Mouse (Mus musculus) adrenal gland, adult 8-10 months (tissue): ENCODE results near the gene Pdgfc. TPM values are rescaled to one million over a fixed set of nuclear protein-coding genes. Genes with fewer than 3 reads are reported as not detected.
"Not testable (repeated sequence)": the region's sequence is repeated elsewhere in the genome, so short reads cannot be mapped to it uniquely, and the experiment has no call there.

Experiments
- DNase-seq: peaks from one replicate; pipeline ENCODE4 v3.0.0; 2022
- total RNA-seq, 4 experiments: library from RNA; stranded (reverse); gene quantifications; 2 replicates each; pipeline ENCODE4 v1.2.4; 2022

Gene Pdgfc
- total RNA-seq, 4 experiments from 2014 or later = 6.3 to 9.0 (median 7.5) TPM

DNA sequence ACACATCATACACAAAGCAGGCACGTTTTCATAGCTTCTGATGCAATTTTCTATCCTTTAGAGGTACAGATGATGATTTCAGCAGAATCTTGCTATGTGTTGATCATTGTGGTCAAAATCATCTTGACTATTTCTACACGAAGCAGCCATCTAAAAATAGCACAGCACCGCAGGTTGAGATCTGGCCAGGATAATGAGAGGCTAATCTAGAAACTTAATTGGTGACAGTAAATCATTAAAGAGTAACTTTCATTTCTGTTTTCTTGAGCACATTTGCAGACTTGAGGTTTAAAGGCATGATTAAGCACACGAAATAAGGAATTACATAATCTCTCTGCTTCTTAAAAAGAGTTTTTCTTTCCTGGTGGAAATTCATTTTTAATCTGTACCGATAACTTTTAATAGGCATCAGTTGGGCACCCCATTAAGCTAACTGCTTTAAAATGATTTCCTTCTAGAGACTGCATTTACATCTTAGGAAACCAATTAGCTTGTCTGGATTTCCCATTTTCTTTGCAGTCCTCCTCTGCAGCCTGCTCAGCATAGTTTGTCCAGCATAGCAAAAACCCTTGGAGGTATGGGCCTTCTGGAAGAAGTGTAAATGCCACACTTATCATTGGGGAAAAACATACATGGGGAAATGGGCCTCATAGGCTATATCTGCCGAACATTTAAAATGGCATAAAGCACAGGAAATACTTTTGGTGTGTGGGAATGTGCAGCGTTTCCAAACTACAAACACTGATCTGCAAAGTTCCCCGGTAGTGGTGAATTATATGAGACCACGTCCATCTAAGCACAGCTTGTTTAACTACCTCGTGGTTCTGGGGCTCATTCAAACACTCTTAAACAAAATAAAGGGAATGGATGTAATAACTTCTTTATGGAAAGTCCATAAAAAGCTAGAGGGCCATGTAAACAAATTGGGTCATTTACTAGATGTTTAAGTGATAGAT is 10.7 kb downstream of the Pdgfc start:
- DNase-seq = no peak

- no peak for DNase-seq
Measured at GRCm38 (mm10) chr3:81051522-81051921, 15.3 kb downstream of the Pdgfc start.

GRCm38 (mm10) chr3:81052422-81052821 is 16.2 kb downstream of the Pdgfc start:
- no peak for DNase-seq

DNA sequence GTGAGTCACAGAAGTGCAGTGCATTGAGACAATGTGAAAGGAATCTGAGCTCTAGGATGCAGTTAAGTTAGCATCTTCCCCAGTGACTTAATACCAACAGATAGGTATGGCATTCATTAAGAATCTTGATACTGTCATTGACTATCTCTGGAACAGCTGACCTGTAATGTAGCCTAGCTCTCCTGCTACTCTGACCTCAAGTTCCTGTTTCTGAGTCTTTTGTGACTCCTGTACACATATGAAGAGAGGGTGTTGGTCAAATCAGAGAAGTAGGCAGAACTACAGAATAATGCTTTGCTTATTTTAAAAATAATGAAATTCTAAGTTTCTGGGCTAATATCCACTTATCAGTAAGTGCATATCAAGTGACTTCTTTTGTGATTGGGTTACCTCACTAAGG is 17.9 kb downstream of the Pdgfc start:
- DNase-seq = no peak

DNA sequence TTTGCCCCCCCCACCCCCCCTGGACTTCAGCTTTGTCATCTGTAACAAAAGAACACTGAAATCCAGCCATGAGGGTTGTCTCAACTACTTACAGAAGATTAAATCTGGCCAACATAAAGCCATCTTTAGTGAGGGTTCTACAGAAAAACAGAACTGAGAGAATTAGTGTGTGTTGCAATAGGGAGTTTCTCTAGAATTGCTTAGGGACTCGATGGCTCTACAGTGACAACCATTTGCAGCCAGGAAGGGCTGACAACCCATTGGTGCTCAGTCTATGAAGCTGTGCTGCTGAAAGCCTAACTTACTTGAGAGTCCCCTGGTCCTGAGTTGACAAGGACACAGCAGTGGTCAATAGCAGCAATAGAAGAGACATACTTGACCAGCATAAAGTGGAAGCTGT is 21.5 kb downstream of the Pdgfc start:
- DNase-seq = no peak

GRCm38 (mm10) chr3:81058527-81059031 is 22.4 kb downstream of the Pdgfc start:
- DNase-seq = no peak

GRCm38 (mm10) chr3:81068550-81068949 is 32.3 kb downstream of the Pdgfc start:
- no peak for DNase-seq

DNA sequence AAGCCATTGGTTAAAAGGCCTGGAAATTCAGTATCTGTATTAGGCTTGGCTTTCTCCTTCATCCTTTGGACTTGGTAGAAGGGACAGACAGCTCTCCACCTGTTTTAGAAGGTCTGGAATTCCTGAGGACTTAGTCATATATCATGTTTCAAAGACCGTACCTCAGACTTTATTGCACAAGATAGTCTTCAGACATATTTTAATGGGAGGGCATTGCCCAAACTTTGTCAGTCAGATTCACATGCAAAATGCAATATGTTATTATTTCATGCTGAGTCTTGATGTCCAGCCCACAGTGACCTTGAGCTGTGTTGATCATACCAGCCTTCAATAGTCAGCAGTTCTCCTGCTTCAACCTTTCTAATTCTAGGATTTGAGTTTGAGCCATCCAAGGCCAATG is 64.9 kb downstream of the Pdgfc start:
- DNase-seq = no peak

DNA sequence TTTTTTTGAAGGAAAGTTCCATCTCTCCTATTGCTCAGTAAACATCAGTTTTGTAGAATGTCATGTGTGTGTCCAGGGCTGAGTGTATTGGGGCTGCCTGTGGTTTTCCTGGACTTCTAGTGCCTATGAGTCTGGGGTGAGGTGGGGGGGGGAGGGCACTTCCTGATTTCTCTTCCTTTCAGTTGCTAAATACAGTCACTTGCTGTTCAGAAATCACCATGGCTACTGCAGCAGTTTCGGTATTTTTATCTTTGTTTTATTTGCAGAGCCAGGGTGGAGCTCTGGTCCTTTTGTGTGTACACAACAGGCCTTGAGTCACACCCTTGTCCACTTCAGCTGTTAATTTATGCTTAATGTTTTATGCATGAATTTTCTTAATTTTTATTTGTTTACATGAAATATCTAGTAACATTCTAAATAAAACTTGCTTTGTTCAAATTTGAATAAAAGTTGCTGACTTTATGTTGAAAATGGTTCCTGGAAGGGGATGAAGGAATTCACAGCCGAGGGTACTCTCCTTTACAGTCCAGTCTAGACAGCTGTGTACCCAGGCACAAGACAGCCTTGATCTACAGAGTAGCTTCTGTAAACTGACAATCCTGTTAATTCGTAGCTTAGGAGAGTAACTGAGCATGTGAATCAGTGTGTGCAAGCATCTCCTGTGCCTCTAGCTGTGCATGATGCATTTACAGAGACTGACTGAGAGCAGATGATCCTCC is 66.1 kb downstream of the Pdgfc start:
- DNase-seq = no peak

GRCm38 (mm10) chr3:81102877-81103420 is 66.7 kb downstream of the Pdgfc start:
- no peak for DNase-seq

GRCm38 (mm10) chr3:81107515-81107914 is 71.3 kb downstream of the Pdgfc start:
- DNase-seq = no peak

DNA sequence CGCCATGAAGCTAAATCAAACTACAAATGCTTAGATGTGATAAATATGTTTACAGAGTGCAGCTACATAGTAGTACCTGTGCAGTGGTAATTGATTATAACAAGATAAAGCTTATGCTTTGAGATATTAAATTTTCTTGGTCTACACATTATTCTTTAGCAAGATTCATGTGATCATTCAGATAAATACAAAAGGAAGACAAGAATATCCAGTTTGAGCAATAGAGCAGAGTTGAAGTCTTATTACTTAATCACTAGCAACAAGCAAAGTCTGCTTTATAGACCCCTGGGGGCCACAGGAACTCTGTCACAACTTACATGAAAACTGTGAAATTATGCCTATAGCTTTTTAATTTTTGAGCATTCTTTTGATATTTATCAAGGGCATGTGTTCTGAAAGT is 74.8 kb downstream of the Pdgfc start:
- DNase-seq = no peak

DNA sequence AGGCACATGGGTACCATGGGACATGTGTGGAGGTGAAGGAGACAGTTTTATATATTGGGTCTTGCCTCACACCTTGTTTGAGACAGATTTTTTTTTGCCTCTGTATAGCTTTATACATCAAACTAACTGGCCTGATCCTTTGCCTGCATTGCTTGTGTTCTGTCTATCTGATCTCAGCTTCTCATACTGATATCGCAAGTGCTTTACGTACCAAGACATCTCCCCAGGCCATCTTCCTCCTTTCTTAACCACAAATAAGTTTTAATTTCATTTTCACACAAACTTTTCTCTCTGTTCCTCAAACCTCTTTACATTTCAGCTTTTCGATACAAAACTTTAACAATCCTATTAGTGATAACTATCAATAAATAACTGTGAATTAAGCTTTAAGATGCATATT is 76.7 kb downstream of the Pdgfc start:
- no peak for DNase-seq

- DNase-seq = no peak
Measured at GRCm38 (mm10) chr3:81120664-81121063, 84.4 kb downstream of the Pdgfc start.

DNA sequence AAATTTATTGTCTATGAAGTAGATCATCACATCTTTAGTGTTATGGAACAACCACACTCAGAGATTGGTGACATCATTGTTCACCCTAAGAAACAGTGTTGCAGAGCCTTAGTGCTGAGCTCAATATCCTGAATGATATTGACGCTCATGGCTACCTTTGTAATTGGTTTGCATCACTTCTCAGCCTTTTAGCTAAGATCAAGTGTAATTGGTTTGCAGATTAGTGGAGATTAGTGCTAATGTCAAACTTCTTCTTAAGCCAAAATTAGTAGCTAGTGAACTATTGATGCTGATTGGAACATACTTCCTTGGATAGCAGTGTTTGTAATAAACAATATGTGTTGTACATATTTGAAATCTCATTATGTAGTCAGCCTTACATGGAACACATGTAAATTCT is 85.5 kb downstream of the Pdgfc start:
- DNase-seq = no peak

- DNase-seq = no peak
Measured at GRCm38 (mm10) chr3:81123461-81123860, 87.2 kb downstream of the Pdgfc start.

DNA sequence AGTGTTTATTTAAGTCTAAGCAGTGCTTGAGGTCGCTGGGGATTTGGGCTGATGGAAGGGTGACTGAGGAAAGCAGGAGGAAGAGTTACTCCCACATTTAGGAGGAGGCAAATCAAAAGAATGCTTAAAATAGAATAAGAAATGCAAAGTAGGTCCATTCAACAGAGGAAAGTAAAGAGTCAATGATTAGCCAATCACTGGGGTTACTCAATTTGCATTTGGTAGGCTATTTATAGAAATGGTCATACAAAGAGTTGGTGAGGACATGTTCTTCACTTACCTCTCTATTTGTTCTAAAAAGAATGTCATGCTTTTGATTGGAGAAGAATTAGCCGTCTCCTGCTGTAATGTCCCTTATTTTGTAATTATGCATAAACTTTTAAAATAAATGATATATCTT is 90.8 kb downstream of the Pdgfc start:
- DNase-seq = no peak

DNA sequence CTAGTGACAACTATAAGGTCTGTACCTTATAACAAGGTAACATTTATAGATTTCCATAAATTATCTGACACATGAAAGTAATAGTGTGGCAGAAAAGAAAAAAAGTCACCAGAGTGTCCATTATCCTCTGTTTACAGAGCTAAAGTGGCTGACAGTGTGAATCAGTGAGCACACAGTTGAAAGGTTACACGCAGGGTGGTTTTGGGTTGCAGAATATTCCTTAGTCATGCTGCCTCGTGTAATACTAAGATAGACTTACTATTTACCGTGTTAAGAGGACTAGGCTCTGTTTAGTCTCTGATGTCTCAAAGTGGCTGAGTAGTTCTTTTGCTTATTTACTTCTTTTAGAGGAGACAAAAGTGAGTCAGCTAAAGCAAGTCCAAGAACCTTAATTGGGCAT is 100.8 kb downstream of the Pdgfc start:
- DNase-seq = no peak

- not testable (repeated sequence) for DNase-seq
Measured at GRCm38 (mm10) chr3:81138030-81138429, 101.8 kb downstream of the Pdgfc start.

- DNase-seq = no peak
Measured at GRCm38 (mm10) chr3:81143730-81144129, 107.5 kb downstream of the Pdgfc start.

DNA sequence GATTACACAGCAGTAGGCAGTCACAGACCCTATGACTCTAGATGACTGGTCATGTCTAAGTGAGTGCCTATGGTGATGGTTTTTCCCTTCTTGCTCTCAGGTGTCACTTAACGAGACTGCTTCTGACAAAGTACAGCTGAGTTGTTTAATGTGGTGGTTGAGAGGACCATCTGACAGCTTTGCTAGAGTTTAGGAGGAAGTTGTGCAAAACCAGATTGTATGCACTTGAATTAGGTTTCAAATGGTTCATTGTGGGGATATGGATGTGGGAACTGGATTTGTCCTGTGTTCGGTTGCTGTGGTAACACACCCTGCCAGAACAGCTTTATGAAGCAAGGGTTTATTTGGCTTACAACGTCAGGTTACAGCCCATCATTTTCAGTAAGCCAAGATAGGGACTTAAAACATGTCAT is 112.9 kb downstream of the Pdgfc start:
- no peak for DNase-seq

GRCm38 (mm10) chr3:81150228-81150627 is 114.0 kb downstream of the Pdgfc start:
- no peak for DNase-seq

DNA sequence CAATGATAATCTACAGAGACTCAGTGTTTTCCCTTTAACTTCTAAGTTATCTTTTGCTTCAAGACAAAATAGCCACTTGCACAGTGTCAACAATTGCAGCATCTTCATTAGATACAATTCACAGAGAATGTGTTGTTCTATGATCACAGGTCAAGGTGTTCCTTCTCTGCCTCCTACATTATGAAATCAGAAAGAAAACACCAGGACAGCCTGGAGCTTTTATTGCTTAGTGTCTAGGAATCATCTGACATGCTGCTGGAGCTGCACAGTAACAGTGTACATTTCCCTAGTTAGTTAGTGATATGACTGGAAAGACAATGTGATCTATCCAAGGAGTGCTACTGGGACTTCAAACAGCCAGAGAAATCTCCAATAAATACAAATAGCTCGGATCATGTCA is 118.2 kb downstream of the Pdgfc start:
- DNase-seq = no peak
